Mouse (Mus musculus) stomach, postnatal 0 days (tissue): ENCODE measurements around the gene L3mbtl3.

ENCODE experiments used
- CTCF ChIP-seq: IDR thresholded peaks from 2 replicates; pipeline ENCODE4 v1.5.1; 2016; ENCODE audit warnings: antibody characterized with exemption, low read depth, mild to moderate bottlenecking, moderate library complexity
- EP300 ChIP-seq: optimal IDR thresholded peaks from 2 replicates; pipeline ENCODE3; 2016; ENCODE audit warnings: antibody characterized with exemption

- TF ChIP-seq CTCF: no peak
- TF ChIP-seq EP300: no peak
These were observed at the start of gene L3mbtl3 for GRCm38 (mm10) chr10:26375790-26376545.
